Mouse (Mus musculus) heart, postnatal 0 days (tissue): ENCODE measurements around the gene Hoxc13. TPM values are rescaled to one million over a fixed set of nuclear protein-coding genes. Genes with fewer than 3 reads are reported as not detected.

ENCODE experiments used
- ATAC-seq: fragments of 200-750 bp; cut with Nextera tagmentation; 2 replicates; pipeline ENCODE4 v1.8.0; 2017; ENCODE audit warnings: low read depth, moderate number of reproducible peaks, moderate library complexity; ENCODE audit not compliant: insufficient read depth
- DNase-seq: peaks from one replicate; pipeline ENCODE4 v3.0.0-alpha.2; 2016; ENCODE audit warnings: low spot score
- H3K27ac ChIP-seq: fragments of 300-500 bp; sonication (generic); 2 replicates; pipeline ENCODE4 v1.5.1; 2014; ENCODE audit warnings: low read depth, mild to moderate bottlenecking
- H3K27me3 ChIP-seq: fragments of 300-500 bp; sonication (generic); 2 replicates; pipeline ENCODE4 v1.6.1; 2014; ENCODE audit warnings: low read length, mixed read lengths; ENCODE audit not compliant: control insufficient read depth, insufficient read depth
- H3K36me3 ChIP-seq: fragments of 300-500 bp; sonication (generic); replicated peaks from 2 replicates; pipeline ENCODE4 v1.6.1; 2014; ENCODE audit warnings: low read length, mixed read lengths; ENCODE audit not compliant: control insufficient read depth, insufficient read depth
- H3K4me1 ChIP-seq: fragments of 300-500 bp; sonication (generic); 2 replicates; pipeline ENCODE4 v1.6.1; 2014; ENCODE audit warnings: antibody characterized with exemption; ENCODE audit not compliant: control insufficient read depth, insufficient read depth
- H3K4me2 ChIP-seq: fragments of 300-500 bp; sonication (generic); 2 replicates; pipeline ENCODE4 v1.6.1; 2014; ENCODE audit warnings: low read depth, mild to moderate bottlenecking, low read length, moderate library complexity
- H3K4me3 ChIP-seq: fragments of 300-500 bp; sonication (generic); 2 replicates; pipeline ENCODE4 v1.5.1; 2014; ENCODE audit warnings: low read depth, low read length
- H3K9ac ChIP-seq: fragments of 300-500 bp; sonication (generic); replicated peaks from 2 replicates; pipeline ENCODE4 v1.6.1; 2014; ENCODE audit warnings: low read depth, low read length, mixed read lengths
- H3K9me3 ChIP-seq: fragments of 300-500 bp; sonication (generic); replicated peaks from 2 replicates; pipeline ENCODE4 v1.6.1; 2016; ENCODE audit warnings: low read length; ENCODE audit not compliant: control insufficient read depth
- CTCF ChIP-seq: IDR thresholded peaks from 2 replicates; pipeline ENCODE4 v1.5.1; 2016; ENCODE audit warnings: antibody characterized with exemption, control low read depth, low read depth
- EP300 ChIP-seq: IDR thresholded peaks from 2 replicates; pipeline ENCODE4 v1.6.1; 2016; ENCODE audit warnings: antibody characterized with exemption, low read depth
- WGBS: fragments of 180-500 bp; shearing (Covaris S2); extraction: QIAGEN DNeasy Blood & Tissue Kit; methylation state at CpG from one replicate; pipeline ENCODE4 v1.1.7; 2014; 5-methylcytosine and 5-hydroxymethylcytosine counted together
- polyA plus RNA-seq: library from polyadenylated mRNA; unstranded; fragments of >200 nt; fragmentation: Nextera tagmentation; extraction: Ambion mirVana; gene quantifications from 2 replicates; pipeline ENCODE4 v1.2.1, GENCODE M21; 2015
- total RNA-seq: library from RNA; depleted of rRNA; stranded (reverse); fragments of >200 nt; gene quantifications from 2 replicates; pipeline ENCODE4 v1.2.3, GENCODE M21; 2014; ENCODE audit warnings: low replicate concordance

Hoxc13 gene
- total and polyA plus RNA-seq, 2 experiments from 2014 or later: not detected

- H3K4me2 ChIP-seq: no peak overlapping the region
- WGBS: 2% methylated on average over 28 of the region's 28 CpGs
- H3K4me3 ChIP-seq: 0 out of 2 replicates have a peak overlapping the region, but pooled peaks have one; percentile 1
- H3K9me3 ChIP-seq: no peaks in the 10 kb centered on the region
- H3K27ac ChIP-seq: no peak overlapping the region
- ATAC-seq (no peak), DNase-seq (no peak)
- TF ChIP-seq CTCF (no peak), EP300 (no peak)
- H3K27me3 ChIP-seq: peaks cover 98% of the 10 kb centered on the region
- H3K4me1 ChIP-seq: no peaks in the 10 kb centered on the region
- H3K9ac ChIP-seq: no peak overlapping the region
- H3K36me3 ChIP-seq: no peaks in the 10 kb centered on the region
Measured at GRCm38 (mm10) chr15:102963671-102964640, 43.1 kb downstream of the Hoxc13 start.

GRCm38 (mm10) chr15:102965003-102965891 is 44.3 kb downstream of the Hoxc13 start:
- TF ChIP-seq CTCF (no peak), EP300 (no peak)
- no peak for DNase-seq
- ATAC-seq: no peak
- H3K36me3 ChIP-seq: no peaks in the 10 kb centered on the region
- no peak overlapping the region for H3K4me3 ChIP-seq
- no peak overlapping the region for H3K4me2 ChIP-seq
- WGBS: 6% methylated on average over 26 of the region's 26 CpGs
- H3K4me1 ChIP-seq: no peaks in the 10 kb centered on the region
- H3K9ac ChIP-seq: no peak overlapping the region
- peaks cover 98% of the 10 kb centered on the region for H3K27me3 ChIP-seq
- H3K9me3 ChIP-seq: no peaks in the 10 kb centered on the region
- H3K27ac ChIP-seq: no peak overlapping the region

GRCm38 (mm10) chr15:102965892-102966775 is 45.2 kb downstream of the Hoxc13 start:
- no peak overlapping the region for H3K9ac ChIP-seq
- no peaks in the 10 kb centered on the region for H3K9me3 ChIP-seq
- WGBS: 5% methylated on average over 29 of the region's 30 CpGs
- H3K27ac ChIP-seq: no peak overlapping the region
- DNase-seq (peak; percentile 65), ATAC-seq (peak; percentile 65; the same call in 1 of the 2 replicates)
- H3K4me3 ChIP-seq: peak overlapping the region; percentile 9
- peaks cover 98% of the 10 kb centered on the region for H3K27me3 ChIP-seq
- H3K4me1 ChIP-seq: no peaks in the 10 kb centered on the region
- H3K36me3 ChIP-seq: no peaks in the 10 kb centered on the region
- peak; percentile 64 for TF ChIP-seq CTCF
- TF ChIP-seq EP300: no peak
- H3K4me2 ChIP-seq: no peak overlapping the region

GRCm38 (mm10) chr15:102966776-102967311 is 45.9 kb downstream of the Hoxc13 start, which contains the start of gene Hoxc10:
Hoxc10 (plus strand) TSS chr15:102966796.
- peak within 1 kb of the TSS; percentile 9 for H3K4me3 ChIP-seq
- no peaks in the 10 kb centered on the region for H3K9me3 ChIP-seq
- no peak for ATAC-seq
- H3K9ac ChIP-seq: no peak within 1 kb of the TSS
- H3K4me1 ChIP-seq: no peaks in the 10 kb centered on the region
- no peak within 1 kb of the TSS for H3K27ac ChIP-seq
- H3K27me3 ChIP-seq: peaks cover 98% of the 10 kb centered on the region
- no peak for DNase-seq
- no peak within 1 kb of the TSS for H3K4me2 ChIP-seq
- H3K36me3 ChIP-seq: no peaks in the 10 kb centered on the region
- TF ChIP-seq EP300: no peak
- WGBS: 3% methylated on average over 27 of the region's 27 CpGs

- Histone ChIP-seq H3K9me3 (no peaks in the 10 kb centered on the region), H3K4me2 (no peak within 1 kb of the TSS), H3K4me3 (peak within 1 kb of the TSS; percentile 9), H3K27ac (no peak within 1 kb of the TSS), H3K36me3 (no peaks in the 10 kb centered on the region), H3K27me3 (peaks cover 100% of the 10 kb centered on the region), H3K9ac (no peak within 1 kb of the TSS), H3K4me1 (no peaks in the 10 kb centered on the region)
- TF ChIP-seq EP300: no peak
- TF ChIP-seq CTCF: no peak
- no peak for ATAC-seq
- 6% methylated on average over 12 of the region's 12 CpGs for WGBS
- no peak for DNase-seq
Measured at GRCm38 (mm10) chr15:102967312-102967510, 46.3 kb downstream of the Hoxc13 start, which contains the start of gene Hoxc5. Hoxc5 (plus strand) TSS chr15:102967443.
